Mouse (Mus musculus) ovary, postnatal 14 days (tissue): Measurements from ENCODE around the gene Podnl1.

Experiments used
- DNase-seq: peaks from one replicate; pipeline ENCODE4 v3.0.0; 2022; ENCODE audit warnings: low spot score

The Podnl1 gene

DNA sequence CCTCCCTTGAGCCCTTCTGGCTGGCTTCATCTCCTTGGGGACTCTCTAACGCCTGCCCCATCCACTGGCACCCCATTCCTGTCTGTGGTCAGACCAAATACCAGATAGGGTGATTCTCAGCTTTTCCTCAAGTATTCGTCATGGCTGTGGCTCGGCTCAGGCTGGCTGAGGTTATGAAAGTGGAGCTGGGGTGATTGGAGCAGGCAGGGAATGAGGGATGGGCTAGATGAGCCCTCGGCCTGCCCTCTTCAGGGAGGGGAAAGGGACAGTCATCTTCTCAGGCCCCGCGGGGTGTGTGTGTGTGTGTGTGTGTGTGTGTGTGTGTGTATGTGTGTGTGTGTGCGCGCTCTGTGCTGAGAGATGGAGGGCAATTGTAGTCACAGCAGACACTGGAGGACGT, at the start of gene Podnl1:
Gene Podnl1, plus strand, starts transcription at position 334 of the 400 bp plus-strand sequence.
- DNase-seq = no peak

- no peak for DNase-seq
Observed at GRCm38 (mm10) chr8:84076412-84076811, 49.4 kb upstream of the Podnl1 start.

- no peak for DNase-seq
Observed at GRCm38 (mm10) chr8:84076849-84077248, 48.9 kb upstream of the Podnl1 start.

- no peak for DNase-seq
Observed at GRCm38 (mm10) chr8:84079206-84079605, 46.6 kb upstream of the Podnl1 start.

- DNase-seq = no peak
Observed at GRCm38 (mm10) chr8:84083829-84084241, 42.0 kb upstream of the Podnl1 start.

DNA sequence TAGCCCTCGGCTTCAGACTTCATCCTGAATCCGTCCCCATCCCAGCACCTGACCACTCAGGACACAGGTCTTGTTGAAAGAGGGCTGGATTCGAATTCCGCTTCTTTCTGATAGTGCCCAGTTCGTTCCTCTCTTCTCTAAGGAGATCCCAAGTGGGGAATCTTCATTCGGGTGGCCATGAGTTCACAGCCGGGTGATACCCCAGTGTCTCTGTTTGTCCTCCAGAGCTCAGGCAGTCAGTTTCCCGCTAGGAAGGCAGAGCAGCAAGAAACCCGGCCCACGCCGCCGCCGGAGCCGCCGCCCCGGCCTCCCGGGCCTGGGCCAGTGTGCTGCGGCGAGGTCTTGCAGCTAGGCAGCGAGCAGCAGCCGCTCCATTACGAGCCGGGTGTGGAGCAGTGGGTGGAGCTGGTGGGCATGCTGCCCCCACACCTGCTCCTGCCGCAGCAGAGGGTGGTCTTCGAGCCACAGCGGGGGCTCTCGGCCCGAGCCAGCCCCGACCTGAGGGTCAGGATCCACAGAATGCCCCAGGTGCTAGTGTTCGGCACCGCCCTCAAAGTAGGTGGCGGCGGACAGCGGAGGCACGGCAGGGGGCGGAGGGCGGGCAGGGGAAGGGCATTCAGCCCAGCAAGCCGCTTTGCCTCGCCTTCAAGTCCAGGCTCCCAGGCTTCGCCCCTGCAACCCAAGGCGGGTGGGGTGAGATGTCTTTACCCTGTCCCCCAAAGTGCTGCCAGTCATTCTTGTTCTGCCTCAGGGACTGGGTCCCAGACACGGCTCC, 41.3 kb upstream of the Podnl1 start:
- DNase-seq = no peak

- DNase-seq = no peak
Observed at GRCm38 (mm10) chr8:84087156-84087555, 38.6 kb upstream of the Podnl1 start.

- DNase-seq = no peak
Observed at GRCm38 (mm10) chr8:84087821-84088220, 38.0 kb upstream of the Podnl1 start.

DNA sequence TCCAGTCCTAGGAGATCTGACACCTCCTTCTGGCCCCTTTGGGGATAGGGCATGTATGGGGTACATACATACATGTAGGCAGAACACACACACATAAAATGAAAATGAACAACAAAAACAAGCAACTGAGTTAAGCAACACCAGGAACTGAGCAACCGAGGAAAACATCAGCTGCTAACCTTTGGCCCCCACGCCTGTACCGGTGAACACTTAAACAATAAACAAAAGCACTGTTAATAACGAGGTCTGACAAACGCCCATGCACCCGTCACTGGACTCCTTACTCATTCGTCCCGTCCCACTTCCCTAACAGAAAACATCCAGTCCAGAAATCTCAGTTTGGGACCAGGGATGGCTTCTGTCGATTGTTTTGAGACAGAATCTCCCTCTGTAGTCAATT, 36.5 kb upstream of the Podnl1 start:
- no peak for DNase-seq

GRCm38 (mm10) chr8:84090585-84090984, 35.2 kb upstream of the Podnl1 start:
- DNase-seq = no peak

- DNase-seq = no peak
Observed at GRCm38 (mm10) chr8:84096061-84096460, 29.7 kb upstream of the Podnl1 start.

DNA sequence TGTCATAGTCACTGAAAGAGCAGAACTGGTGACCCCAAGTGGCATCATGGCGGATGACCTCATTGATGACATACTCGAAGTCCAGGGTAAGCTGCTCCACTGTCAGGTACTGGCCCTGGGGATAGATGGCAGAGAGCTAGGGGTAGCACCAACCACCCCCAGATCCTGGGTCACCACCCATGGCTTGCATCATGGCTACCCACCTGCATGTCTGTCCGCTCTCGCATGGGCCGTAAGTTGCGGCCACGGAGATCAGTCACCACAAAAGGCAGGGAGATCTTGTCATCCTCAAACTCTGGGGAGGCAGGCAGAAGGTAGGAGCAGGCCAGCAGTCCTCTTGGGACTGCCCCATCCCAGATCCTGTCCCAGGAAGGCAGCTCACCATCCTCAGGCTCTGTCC, 27.4 kb upstream of the Podnl1 start:
- DNase-seq = no peak

DNA sequence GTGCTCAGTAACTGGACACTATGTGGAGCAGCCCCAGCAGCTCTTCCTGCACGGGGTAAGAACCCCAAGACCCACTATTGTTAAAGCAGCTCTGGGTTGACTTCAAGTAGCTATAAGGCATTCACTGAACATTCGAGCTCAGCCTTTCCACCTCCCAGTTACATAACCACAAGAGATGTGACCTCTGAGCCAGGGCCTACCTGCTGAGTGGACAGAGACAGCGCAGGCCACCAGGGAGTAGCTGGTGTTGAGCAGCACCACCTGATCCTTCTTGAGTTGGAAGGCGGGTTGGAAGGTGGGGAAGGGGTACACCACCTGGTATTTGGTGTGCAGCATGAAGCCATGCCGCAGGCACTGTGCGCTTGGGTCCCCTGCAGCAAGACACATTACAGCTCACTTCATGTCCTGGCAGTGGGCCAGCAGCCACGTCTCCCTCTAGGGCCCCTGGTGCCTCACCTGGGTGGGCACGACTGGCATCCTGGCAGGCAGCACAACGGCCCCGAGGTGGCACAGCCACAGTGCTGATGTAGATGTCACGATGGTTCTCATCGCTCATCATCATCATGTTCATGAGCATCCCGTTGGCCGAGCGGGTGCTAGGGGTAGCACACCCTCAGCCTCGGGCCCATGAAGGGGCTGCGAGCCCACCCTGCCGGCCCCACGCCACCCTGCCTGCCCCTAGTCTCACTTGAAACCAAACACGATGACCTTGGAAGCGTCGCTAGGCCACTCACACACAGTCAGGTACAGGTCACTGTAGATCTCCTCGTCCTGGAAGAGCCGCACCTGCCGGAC, 24.1 kb upstream of the Podnl1 start:
- DNase-seq = no peak

- DNase-seq = no peak
Observed at GRCm38 (mm10) chr8:84103601-84104000, 22.2 kb upstream of the Podnl1 start.

DNA sequence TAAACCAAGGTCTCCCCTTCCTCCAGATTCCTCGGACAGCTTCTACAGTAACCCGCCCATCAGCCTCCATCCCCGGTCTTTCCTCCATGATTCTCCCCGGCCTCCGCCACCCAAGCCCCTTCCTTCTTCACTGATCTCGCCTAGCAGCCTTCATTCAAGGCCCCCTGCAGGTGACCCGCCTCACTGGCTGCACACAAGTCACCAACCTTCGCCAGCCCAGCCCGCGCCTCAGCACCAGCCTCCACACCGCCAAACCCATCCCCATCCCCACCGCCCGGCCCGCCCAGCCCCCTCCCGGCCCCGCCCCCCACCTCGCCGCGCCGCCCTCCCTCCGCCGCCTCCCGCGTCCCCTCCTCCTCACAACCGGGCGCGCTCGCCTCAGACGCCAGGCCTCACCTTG, 21.6 kb upstream of the Podnl1 start:
- no peak for DNase-seq

GRCm38 (mm10) chr8:84104697-84105609, 20.8 kb upstream of the Podnl1 start, which contains the start of gene Dcaf15:
Gene Dcaf15 (minus strand): TSS chr8:84104768.
- DNase-seq = peak; percentile 94

DNA sequence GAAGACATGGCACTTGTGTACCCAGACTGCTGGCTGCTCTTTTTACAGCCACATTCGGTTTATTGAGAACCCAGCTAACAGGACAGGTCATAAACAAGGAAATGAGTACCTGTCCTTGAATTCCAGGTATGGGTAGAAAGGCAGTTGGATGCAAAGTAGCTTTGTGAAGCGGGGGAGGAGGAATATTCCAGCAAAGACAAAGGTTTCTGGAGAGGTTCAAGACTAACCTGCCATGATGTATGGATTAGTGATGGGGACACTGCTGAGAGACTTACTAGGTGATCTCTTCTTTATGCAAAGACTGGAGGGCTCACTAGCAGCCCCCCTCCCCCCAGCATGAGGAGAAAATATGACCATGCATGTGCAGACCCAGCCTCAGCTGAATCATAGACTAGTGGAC, 20.1 kb upstream of the Podnl1 start:
- no peak for DNase-seq

DNA sequence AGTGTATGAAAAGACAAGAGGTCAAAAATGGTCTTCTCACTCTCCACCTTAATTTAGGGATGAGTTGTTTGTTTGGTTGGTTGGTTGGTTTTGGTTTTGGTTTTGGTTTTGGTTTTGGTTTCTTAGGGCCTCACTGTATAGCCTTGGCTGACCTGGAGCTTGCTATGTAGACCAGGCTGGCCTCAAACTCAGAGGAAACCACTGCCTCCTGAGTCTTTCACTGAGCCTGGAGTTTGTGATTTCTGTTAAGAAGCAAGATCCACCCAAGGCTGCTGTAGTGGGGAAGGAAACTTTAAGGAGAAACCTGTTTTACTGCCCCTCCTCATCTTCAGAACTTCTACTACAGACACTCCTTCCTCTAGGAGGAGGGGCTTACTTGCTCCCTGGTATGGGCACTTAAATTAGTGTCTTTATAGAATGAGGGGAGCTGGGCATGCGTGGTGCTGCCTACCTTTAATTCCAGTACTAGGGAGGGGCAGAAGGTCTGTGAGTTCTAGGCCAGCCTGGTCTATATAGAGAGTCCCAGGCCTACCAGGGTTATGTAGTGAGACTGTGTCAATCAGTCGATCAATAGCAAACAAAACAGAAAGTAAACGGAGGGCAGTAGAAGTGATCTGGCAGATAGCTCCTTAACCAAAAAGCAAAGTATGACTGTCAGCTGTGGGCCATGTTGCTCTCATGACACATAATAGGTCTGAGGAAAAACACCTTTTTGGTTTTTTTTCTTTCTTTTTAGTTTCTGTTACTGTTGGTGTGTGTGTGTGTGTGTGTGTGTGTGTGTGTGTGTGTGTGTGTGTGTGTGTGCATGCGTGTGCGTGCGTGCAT, 19.4 kb upstream of the Podnl1 start:
- DNase-seq = no peak

DNA sequence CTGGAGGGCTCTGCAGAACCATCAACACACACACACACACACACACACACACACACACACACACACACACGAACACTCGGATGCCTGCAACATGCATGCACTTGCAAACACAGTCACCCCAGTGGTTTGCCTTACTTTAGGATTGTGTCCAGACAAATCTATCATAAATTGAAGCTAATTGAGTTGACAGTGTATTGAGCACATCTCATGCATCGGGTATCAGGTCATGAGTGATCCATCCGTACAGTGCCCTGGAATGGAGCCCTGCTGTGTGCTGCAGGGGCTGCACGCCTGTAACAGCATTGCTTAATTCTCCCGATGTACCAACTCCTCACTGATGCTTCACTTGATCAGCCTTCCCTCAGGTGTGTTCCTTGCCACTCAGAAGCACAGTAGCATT, 10.1 kb upstream of the Podnl1 start:
- DNase-seq = no peak

GRCm38 (mm10) chr8:84122151-84122550, 3.6 kb upstream of the Podnl1 start:
- no peak for DNase-seq

DNA sequence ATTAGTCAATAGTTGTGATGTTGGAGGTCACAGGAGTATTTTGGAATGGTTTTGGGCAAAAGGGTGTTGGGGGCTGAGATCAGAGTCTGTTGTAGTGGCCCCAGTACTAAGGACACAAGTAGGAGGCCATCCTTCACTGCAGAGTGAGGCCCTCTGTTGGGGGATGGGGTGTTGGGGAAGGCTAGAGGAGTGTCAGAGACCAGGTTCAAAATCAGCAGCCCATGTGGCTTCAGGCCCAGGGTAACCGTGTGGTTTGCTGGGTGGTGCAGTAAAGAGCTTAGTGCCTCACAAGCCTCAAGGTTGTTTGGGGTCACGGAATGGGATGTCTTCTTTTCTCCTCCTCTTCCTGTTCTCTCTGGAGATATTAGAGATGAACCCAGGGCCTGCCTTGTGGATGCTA, 953 bp downstream of the Podnl1 start:
- no peak for DNase-seq
